ENCODE assay signal across 10 mouse cellular contexts in the genomic region with DNA sequence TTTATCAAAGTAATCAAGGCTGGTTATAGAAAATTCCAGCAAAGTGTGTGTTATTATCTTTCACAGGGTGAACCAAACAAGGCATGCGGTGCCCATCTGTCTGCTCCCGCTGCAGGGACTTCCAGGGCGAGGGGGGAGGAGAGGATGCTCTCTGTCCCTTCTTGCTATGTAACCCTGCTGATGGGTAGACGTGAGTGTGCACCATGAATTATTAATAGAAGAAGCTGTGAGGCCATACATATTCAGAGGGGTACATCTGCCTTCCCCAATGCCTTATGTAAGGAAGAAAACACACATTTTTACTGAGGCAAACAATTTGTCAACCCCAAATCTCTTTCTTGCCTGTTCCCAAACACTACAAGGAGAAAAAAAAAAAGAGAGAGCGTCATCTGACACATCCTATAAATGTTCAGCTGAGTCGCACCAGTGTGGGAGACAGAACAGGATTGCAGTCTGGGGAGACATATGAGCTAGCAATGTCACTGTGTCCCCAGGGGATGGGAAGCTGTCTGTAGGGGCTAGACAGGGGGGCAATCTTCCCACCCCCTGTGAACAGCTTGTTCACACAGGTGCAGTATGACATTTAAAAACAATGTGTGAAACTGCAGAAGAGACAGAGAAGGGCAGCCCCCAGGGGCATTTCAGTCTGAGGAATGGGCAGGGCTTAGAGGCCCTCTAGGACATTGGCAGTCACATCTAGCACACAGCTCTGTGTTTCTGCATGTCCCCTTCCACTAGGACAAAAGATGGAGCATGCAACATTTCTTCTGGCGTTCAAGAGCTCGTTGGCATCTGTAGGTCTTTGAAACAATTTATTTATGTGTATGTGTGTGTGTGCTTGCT. TPM values are rescaled to one million over a fixed set of nuclear protein-coding genes. Genes with fewer than 3 reads are reported as not detected.
DNase-seq lines count a peak whose midpoint lies in the region; ATAC-seq lines count a peak whose summit lies in the region.
"Had no signal": no experiment of that assay in that cellular context is flagged by ENCODE, and none has a peak within 500 bp of the region (broad histone marks: within the 10 kb centered on the region; RNA-seq: fewer than 3 reads in every experiment).

No protein-coding gene starts in this region.

- H3K4me3 ChIP-seq in forebrain, embryonic 16.5 days (replicated peaks; ENCODE audit: low read length): no peak overlapping the region
- H3K4me3 ChIP-seq in neural tube, embryonic 14.5 days (ENCODE audit: low read depth, low read length): no peak overlapping the region
- H3K4me3 ChIP-seq: heart, embryonic 13.5 days had no signal

- peak; percentile 93 for ATAC-seq in forebrain, embryonic 16.5 days
- ATAC-seq in neural tube, embryonic 14.5 days (ENCODE audit: low read depth): peak; percentile 93

- H3K27me3 ChIP-seq in forebrain, embryonic 16.5 days (replicated peaks; ENCODE audit: control insufficient read depth, insufficient read depth, low read length): no peaks in the 10 kb centered on the region
- no peaks in the 10 kb centered on the region for H3K27me3 ChIP-seq in neural tube, embryonic 14.5 days (ENCODE audit: control insufficient read depth, insufficient read depth, low read length)
- H3K27me3 ChIP-seq: heart, embryonic 13.5 days had no signal

- H3K4me2 ChIP-seq in forebrain, embryonic 16.5 days (ENCODE audit: low read length): no peak overlapping the region
- no peak overlapping the region for H3K4me2 ChIP-seq in neural tube, embryonic 14.5 days (ENCODE audit: low read depth, low read length)
- H3K4me2 ChIP-seq: heart, embryonic 13.5 days had no signal

- WGBS in forebrain, embryonic 16.5 days: 33% methylated on average over 8 of the region's 8 CpGs
- WGBS in neural tube, embryonic 14.5 days: 27% methylated on average over 8 of the region's 8 CpGs

- peak overlapping the region; percentile 33 for H3K27ac ChIP-seq in forebrain, embryonic 16.5 days (ENCODE audit: low read length)
- peak overlapping the region; percentile 18 for H3K27ac ChIP-seq in neural tube, embryonic 14.5 days (ENCODE audit: low read depth, low read length)
- H3K27ac ChIP-seq: heart, embryonic 13.5 days had no signal

- H3K9ac ChIP-seq in forebrain, embryonic 16.5 days (replicated peaks; ENCODE audit: low read depth, low read length): no peak overlapping the region
- H3K9ac ChIP-seq in neural tube, embryonic 14.5 days (replicated peaks; ENCODE audit: low read depth, low read length): no peak overlapping the region
- H3K9ac ChIP-seq: heart, embryonic 13.5 days had no signal

- no peaks in the 10 kb centered on the region for H3K9me3 ChIP-seq in forebrain, embryonic 16.5 days (ENCODE audit: control insufficient read depth, low read length)
- no peaks in the 10 kb centered on the region for H3K9me3 ChIP-seq in neural tube, embryonic 14.5 days (ENCODE audit: control insufficient read depth, low read length)
- H3K9me3 ChIP-seq: heart, embryonic 13.5 days had no signal

- H3K4me1 ChIP-seq in forebrain, embryonic 16.5 days (replicated peaks; ENCODE audit: control insufficient read depth, insufficient read depth, low read length): peaks cover 13% of the 10 kb centered on the region
- H3K4me1 ChIP-seq in neural tube, embryonic 14.5 days (ENCODE audit: control insufficient read depth, insufficient read depth, low read length): peaks cover 8% of the 10 kb centered on the region; the same call in 1 of the 2 replicates
- H3K4me1 ChIP-seq: heart, embryonic 13.5 days had no signal

- H3K36me3 ChIP-seq in forebrain, embryonic 16.5 days (ENCODE audit: control insufficient read depth, insufficient read depth): no peaks in the 10 kb centered on the region
- H3K36me3 ChIP-seq in neural tube, embryonic 14.5 days (ENCODE audit: control insufficient read depth, insufficient read depth, low read length): no peaks in the 10 kb centered on the region
- H3K36me3 ChIP-seq: heart, embryonic 13.5 days had no signal

- DNase-seq in cerebellum, adult 8-10 months: peak; percentile 13
- peak; percentile 32 to 44 for DNase-seq in layer of hippocampus, postnatal 14 days (ENCODE audit: low spot score in 2 of 2)
- no peak for DNase-seq in kidney, postnatal 36 days
- no peak for DNase-seq in urinary bladder, postnatal 10 days (ENCODE audit: low spot score)
- no peak for DNase-seq in lung, postnatal 14 days
- DNase-seq in ovary, adult 18-20 months (ENCODE audit: low spot score): no peak

RNA-seq across cellular contexts. Expression of a gene that starts 31.5 kb away (rescaled TPM):
- 0.61 and 1.2 TPM in 2 replicates for polyA plus RNA-seq in forebrain, embryonic 16.5 days (2015; fragmentation: Nextera tagmentation; extraction: Ambion mirVana)
- total RNA-seq in layer of hippocampus, postnatal 14 days (2021): 1 to 10 TPM; 6.2 to 6.8 TPM
- polyA plus RNA-seq in neural tube, embryonic 14.5 days (2014; fragmentation: Nextera tagmentation; extraction: Ambion mirVana): 1.2 and 1.6 TPM in 2 replicates
- total RNA-seq: liver, adult 2 months had no signal
- polyA plus RNA-seq: heart, embryonic 13.5 days; liver, adult 2 months had no signal

Comparison
In these comparisons a context has a peak if more than half of its experiments do, and no peak if none do; other contexts are left out.
1. DNase-seq: peak in cerebellum, adult 8-10 months (single experiment) and layer of hippocampus, postnatal 14 days (2 of 2); none in kidney, postnatal 36 days (0 of 2), urinary bladder, postnatal 10 days (single experiment), lung, postnatal 14 days (single experiment) and ovary, adult 18-20 months (single experiment).